Mouse (Mus musculus) central nervous system, embryonic 18 days (tissue): Measurements from ENCODE around the gene Rtl5. TPM values are rescaled to one million over a fixed set of nuclear protein-coding genes. Genes with fewer than 3 reads are reported as not detected.

Source experiments
- polyA plus RNA-seq: library from polyadenylated mRNA; depleted of rRNA; stranded (reverse); fragments of >200 nt; gene quantifications from 2 replicates; pipeline ENCODE4 v1.2.3, GENCODE M21; 2012; rRNA removed

The Rtl5 gene
- polyA plus RNA-seq = 43.3 and 45.2 TPM in 2 replicates

GRCm38 (mm10) chrX:102070591-102071471, at the start of gene Rtl5:
TSS of gene Rtl5 (minus strand) at chrX:102071304.

GRCm38 (mm10) chrX:102119042-102119864, 48.1 kb upstream of the Rtl5 start, which contains the start of gene Pin4:
TSS of gene Pin4 (plus strand) at chrX:102119447.

Other genes starting within 250 kb of the Rtl5 start
- 3.4 TPM in 2 replicates for gene Nhsl2, start 221.9 kb downstream of the Rtl5 start, polyA plus RNA-seq
- 48.0 and 48.7 TPM in 2 replicates for gene Pin4, start 48.1 kb upstream of the Rtl5 start, polyA plus RNA-seq
- 0.97 and 1.1 TPM in 2 replicates for gene Ercc6l, start 85.8 kb upstream of the Rtl5 start, polyA plus RNA-seq
- 1,156 and 1,167 TPM in 2 replicates for gene Rps4x, start 118.1 kb upstream of the Rtl5 start, polyA plus RNA-seq
- 12.0 and 14.4 TPM in 2 replicates for gene Cited1, start 180.9 kb upstream of the Rtl5 start, polyA plus RNA-seq